Mouse (Mus musculus) R1 (cell line): Measurements from ENCODE around the gene 4930558K02Rik.
A peak's percentile ranks its signal among the peaks of the same experiment; 100 is the strongest.

Source experiments
- DNase-seq: peaks from one replicate; pipeline ENCODE4 v3.0.0-alpha.2; 2018; ENCODE audit warnings: low read depth, low spot score

4930558K02Rik gene

DNA sequence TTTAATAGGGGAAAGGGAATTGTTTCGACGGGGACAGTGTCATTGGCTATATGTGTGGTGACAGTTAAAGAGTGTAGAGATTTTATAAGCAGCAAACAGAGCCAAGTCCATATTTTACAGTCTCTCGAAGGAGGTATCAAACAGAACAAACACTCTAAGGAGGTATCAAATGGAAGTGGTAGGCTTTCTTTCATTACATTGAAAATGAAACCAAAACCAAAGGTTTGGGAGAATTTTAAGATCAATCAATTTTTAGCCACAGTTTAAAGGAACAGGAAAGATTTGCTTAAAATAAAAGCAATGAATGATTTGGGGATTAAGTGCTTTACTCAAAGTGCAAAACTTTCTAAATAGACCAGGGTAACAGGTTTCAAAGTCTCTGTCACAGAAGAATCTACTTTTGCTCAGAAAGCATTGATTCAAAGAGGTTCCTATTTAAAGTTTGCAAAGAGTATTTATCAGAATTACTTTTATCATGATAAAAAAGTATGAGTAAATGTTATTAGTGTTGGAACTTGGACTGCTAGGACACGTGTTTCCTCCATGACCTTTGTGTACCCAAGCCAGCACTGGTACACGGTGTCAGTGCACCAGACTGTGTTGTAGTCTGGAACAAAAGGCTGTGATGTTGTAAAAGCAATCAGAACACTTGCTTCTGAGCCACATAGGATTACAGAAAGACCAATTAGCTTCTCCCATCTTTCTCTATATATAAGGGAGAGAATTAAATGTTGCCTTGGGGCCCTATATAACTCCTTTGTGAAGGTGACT is 28.2 kb downstream of the 4930558K02Rik start:
- DNase-seq = no peak

DNA sequence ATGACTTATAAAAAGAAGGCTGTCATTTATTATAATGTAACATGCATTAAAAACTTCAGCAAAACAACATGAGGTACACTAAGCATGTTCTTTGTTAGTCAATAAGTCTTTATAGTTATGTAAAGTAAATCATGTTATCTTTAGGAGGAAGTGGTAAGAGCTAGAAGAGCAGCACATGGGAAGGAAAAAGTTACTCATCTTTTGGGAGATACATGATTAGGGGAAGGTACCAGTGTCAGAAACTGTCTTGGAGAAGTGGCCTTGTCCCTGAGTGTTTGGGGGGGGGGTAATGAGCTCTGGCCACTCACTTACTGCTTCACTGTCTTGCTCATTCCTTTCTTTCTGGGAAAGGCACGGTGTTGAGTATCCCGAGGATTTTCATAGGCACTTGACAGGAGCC is 37.4 kb downstream of the 4930558K02Rik start:
- DNase-seq = no peak

DNA sequence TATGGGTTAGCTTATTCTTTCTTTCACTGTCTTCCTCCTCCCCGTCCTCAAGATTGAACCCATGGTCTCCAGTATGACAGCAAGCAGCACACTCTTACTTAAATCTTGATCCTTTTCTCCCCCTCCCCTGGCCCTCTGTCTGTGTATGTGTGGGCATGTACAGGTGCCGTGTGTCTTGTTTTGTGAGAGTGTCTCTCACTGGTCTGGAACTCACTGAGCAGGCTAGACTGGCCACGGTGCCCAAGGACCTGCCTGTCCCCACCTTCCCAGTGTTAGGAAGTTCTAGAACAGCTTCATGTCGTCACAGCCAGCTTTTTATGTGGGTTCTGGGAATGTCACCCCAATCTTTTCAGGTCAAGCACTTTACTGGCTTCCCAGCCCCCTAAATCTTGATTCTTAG is 47.1 kb downstream of the 4930558K02Rik start:
- no peak for DNase-seq

DNA sequence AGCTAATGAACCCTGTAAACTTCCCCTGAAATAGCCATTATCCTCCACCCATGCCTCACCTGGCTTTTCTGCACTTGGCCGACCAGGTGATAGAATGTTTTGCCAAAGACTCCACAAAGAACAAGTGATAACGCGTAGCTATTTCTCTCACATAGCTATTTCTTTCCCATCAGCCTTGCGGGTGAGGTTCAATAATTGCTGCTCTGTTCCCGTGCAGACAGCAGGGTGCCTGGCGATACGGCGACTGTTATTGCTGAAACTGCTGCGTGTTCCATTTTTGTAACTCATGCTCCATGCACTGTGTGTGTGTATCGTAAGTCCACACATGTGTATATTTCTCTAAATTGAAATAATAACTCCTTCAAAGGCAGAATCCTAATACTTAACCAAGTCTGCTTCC is 47.6 kb downstream of the 4930558K02Rik start:
- no peak for DNase-seq

DNA sequence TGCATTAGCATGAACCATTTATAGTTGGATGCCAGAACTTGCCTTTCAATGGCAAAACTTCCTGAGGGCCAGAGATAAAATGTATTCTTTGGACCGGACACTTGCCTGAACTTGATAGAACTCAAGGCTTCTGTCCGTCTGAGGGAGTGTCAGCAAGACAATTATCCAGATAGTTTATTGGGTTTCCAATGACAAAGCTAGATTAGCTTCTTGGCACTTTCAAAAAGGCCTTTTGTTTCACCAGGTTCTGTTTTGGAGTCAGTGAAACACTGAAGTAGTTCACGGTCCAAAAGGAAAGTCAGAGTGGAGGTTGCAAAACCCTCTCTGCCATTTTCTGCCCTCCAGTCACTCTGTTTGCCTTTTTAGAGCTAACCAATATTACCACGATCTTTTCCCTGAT is 48.1 kb downstream of the 4930558K02Rik start:
- no peak for DNase-seq

DNA sequence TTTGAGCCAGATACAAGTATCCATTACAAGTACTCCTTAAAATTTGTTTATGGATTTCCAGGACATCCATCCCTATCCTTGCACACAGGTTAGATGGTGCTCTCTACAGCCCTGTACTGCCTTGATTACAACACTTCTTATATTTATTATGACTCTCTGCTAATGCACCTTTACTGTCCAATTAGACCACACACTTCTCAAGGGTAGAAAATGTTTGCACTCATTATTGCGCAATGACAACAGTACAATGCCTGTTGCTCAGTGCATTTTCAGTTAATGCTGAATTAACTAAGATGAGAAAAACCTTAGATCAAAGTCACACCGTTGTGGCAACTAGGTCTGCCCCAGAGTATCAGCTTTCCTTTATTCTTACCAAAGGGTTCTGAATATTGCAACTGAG is 51.5 kb downstream of the 4930558K02Rik start:
- DNase-seq = no peak

DNA sequence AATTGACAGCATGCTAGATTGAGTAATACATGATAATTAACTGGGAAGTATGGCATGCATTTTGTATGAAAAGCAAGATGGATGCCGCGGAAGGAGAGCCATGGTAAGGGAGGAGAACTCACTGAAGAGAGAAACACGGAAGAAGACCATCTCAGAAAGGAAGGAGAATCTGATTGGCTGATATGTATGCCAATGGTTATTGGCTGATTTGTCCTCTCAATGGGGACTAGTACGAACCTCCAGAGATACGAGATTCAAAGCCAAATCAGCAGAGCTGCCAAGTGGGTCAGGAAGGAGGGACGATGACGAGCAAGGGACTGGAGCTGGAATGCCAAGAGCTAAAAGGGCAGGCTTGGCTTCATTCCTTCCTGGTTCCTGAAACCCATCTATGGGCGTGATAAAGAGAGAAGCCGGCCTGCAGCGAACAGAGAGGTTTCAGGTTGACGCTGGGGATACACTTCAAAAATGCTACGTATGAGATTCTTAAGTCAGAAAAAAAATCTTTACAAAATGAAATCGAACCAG is 54.1 kb downstream of the 4930558K02Rik start:
- no peak for DNase-seq

DNA sequence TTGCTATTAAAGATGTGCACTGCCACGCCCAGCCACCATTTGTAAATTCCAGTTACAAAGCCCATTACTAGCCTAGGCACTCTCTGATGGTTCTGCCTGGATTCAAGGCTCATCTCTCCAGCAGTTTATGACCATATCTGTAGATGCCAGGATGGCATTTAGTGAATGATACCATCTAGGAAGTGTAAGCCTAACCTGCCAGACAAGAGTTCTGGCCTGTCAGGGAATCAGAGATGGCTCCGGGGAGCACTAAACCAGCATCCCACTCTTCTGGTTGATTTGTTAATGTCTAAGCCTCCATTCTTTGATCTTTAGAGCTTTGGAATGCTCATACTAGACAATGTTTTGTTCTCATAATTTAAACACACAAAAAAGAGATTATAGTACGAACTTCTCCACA is 55.1 kb downstream of the 4930558K02Rik start:
- DNase-seq = no peak

DNA sequence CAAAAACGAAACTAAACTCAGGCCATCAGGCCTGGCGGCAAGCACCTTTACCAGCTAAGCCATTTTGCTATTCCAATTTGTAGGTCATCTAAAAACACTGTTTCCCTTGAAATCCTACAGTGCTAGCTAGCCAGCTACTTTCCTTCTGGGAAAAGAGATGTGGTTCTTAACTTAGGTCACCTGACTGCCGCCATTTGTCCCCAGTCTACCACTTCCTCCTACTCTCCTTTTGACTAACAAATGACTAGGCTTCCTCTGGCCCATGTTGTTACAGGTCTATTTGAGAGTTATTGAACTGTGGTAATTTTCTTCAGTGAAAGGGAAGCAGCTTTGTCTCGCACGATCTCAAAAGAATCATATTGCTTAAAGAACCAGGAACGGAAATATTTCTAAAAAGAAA is 57.5 kb downstream of the 4930558K02Rik start:
- no peak for DNase-seq

DNA sequence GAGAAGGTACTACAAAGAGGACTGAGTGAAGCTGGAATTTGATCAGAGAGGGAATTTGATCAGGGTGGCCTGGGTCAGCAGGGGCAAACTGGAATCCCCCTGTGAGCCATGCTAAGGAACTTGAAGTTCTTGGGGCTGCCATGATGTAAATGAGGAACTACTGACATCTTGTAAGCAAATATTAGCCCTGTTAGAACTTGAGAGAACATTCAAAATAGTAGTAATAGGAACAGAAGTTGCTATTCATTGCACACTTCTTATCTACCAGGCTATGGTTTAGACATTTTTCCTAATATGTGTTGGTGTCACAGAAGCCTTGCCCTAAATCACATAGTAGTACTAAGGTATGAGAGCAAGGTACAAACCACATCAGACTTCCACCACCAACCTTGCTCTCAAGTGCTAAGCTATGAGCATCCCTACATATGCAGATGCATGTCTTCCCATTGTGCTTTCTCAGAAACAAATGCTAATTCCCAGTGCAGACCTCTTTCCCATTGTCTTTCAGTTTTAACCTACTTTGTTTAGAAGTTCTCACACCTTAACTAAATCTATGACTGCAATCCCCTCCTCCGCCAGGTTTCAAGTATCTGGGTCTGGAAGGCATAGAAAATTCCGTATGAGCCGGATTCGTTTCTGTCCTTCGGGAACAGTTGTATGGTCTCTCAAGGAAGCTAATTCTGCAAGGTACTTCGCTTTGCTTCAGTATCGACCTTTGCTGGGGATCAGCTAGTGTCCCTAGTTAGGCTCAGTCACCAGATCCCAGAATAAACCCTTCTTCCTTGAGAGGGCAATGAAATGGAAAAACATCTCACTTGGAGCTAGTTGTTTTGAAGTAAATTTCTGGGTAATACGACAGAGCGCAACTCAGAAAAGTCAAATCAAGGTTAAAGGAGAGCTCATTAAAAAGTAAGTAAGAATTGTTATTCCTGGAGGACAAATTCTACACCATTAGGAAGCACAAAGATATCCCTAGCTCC is 58.7 kb downstream of the 4930558K02Rik start:
- peak; percentile 63 for DNase-seq

DNA sequence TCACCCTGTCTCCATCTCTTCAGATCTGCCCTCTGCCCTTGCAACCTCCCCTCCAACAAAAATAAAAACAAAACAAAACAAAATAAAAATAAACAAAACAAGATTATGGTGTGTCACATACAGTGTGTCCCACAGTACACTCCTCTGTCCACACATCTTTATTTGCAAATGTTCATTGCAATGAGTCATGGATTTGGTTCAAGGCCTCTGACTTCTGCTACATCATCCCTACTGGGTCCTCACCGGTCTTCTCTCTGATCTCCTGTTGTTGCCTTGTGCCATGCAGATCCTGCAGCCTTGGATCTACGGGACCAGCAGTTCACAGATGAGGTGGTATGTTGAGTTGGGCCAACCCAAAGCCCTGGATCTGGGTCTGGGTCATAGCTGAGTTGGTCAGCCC is 59.8 kb downstream of the 4930558K02Rik start:
- DNase-seq = no peak

DNA sequence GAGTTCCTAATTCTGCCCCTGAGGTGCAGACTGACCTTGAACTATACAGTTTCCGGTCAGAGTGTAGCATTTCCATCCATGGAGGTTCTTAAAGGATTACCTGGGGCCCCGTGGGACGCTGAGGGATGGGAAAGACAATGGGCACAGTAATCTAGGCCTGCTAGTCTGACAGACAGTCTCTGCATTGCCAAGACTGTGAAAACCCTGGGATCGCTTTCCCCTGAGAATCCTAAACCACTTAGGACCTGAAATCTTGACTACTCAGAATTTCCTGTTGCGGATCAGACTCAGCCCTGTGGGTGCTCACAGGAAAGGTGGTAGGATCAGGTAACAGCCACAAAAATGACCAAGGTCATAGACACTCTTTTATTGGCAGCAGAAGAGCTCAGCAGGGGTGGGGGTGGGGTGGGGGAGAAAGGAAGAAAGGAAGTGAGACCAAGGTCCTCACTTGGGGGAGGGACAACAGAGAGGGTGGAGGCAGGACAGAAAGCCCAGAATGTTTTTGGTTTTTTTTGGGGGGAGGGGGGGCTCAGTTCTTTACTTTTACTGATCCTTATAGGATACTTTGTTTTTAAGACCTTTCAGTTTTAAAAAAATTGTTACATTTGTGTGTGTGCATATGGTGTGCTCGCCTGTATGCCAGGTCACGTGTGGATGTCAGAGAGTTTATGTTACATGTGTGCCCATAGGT is 60.6 kb downstream of the 4930558K02Rik start:
- peak; percentile 90 for DNase-seq

DNA sequence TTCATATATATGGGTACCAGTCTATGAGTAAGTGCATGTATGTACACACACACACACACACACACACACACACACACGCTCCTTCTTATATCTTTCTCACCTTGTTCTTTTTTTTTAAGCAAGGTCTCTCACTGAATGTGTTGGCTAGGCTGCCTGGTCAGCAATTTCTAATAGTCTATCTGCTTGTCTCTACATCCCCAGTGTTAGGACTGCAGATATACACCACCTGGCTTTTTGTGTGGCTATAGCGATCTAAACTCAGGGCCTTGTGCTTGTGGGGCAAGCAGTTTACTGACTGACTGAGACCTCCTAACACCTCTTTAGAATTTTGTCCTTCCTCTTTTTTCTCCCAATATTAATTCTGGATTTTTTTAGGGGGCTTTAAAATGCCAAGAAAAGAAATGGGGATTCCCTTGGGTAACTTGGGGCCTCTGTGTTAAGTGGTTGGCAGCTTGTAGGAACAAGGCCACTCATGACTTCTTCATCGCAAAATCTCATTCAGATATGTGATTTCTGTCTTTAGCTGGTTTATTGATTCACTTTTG is 61.4 kb downstream of the 4930558K02Rik start:
- no peak for DNase-seq

DNA sequence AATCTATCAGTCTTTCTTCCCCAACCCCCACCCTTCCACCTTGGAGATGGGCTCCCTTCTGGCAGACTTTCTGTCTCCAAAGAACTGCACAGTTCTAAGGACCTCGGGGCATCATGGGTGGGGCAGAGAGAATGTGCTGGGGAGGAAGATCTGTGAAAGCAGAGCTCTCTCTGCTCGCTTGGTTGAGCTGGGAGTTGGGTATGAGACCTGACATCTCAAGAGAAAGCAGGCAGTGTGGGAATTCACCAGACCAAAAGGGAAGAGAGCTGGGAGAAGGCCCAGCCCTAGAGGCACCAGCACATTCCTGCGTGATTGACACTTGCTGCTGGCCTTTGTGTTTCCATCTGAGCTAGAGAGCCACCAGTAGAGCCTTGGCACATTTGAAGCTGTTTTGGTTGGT is 63.4 kb downstream of the 4930558K02Rik start:
- DNase-seq = peak; percentile 33

DNA sequence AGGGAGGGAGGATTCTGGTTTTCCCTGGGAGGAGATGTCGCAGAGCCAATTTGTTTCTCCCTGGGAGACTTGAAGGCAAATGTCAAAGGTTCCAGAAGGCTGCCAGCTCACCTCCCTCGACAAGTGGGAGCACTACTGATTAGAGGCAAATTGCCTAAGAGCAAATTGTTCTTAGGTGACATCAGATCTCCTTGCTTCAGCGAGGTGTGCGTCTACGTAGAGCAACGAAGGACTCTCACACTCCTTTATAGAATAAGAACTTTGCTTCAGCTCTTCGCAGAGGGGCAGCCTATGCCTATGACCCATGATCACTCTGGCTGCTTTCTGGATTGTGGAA is 65.8 kb downstream of the 4930558K02Rik start:
- DNase-seq = no peak

DNA sequence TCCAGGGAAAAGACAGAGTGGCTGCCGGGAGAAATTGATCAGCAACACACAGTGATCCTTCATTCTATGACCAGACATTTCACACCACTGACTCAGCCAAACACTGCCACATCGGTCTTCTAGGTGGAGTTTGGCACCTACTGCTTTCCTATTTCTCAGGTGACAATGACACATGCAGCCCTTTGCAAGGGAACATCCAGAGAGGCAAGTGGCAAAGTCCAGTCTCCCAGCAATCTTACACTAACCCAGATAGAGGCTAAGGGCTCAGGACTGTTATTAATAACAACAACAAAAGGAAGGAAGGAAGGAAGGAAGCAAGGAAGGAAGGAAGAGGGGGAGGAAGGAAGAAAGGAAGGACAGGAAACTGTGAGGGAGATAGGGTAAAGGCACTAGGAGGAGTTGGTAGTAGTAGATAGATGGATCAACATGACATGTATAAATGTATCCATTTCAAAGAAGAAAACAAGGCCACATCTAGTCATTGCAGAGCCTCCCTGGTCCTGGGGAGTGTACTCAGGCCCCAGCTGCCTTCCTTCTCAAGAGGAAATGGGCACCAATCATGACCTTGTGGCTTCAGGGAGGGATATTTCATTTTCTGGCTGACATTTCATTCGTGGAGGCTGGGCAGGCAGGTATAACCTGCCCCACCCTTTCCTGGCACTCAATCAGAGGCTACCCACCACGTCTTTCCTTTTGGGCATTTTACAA is 66.3 kb downstream of the 4930558K02Rik start:
- DNase-seq = no peak

DNA sequence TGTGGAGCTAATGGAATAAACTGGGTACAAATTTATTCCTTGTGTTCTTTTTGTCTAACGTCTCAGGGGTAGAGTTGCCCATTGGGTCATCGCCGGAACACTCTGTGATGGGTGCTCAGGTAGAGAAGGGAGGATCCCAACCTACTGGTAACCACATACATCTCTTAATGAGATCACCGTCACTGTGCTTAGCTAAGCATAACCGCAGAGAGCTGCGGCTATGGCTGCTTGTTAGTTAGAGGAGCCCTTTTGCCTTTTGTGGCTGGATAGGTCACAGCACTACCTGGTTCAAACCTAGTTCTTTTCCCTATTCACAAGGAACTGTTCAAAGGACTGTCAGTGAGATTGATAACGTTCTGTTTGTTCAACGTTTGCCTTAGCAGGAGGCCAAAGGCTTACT is 70.4 kb downstream of the 4930558K02Rik start:
- no peak for DNase-seq

DNA sequence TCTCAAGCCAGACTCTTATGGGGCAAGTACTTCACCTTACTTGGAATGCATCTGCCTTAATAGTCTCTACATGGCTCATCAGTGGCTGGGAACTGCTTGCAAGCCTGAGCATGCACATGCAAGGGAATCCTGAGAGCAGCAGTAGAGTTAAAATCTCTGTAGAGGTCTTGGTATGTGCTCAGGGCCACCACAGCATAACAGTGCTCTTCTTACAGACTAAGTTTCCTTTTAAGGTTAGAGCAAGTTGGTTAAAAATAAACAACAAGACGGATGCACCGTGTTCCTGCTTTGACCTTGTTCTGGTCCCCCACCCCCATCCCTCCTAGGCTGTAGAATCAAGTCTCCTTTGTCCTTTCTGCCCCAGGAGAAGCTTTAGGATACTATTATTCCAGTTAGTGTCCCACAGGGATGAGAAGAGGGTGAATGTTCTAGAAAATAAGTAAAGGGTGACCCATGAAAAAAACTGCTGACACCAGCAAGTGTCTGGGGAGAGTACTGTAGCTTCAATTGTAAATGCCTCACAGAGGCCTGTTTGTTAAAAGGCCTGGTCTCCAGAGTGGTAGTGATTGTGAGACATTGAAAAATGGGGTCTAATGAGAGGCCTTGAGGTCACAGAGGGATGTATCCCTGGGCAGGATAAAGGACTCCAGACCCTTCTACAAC is 71.5 kb downstream of the 4930558K02Rik start:
- DNase-seq = no peak

DNA sequence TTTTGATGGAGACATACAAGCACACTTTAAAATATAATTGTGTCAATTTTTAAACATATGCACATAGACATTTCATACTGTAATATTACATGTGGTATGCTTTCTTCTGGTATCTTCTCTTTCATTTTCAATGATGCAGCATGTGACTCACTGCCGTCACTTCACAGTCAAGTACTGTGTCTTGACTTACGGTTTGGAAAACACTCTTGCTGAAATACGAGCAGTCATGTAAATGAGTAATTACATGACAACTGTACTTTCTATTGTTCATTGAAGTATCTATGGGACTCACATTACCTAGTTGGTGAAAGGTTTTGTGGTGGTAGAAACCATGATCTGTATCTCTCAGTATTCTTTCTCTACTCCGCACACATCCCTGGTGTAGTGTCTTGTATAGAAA is 72.3 kb downstream of the 4930558K02Rik start:
- no peak for DNase-seq

DNA sequence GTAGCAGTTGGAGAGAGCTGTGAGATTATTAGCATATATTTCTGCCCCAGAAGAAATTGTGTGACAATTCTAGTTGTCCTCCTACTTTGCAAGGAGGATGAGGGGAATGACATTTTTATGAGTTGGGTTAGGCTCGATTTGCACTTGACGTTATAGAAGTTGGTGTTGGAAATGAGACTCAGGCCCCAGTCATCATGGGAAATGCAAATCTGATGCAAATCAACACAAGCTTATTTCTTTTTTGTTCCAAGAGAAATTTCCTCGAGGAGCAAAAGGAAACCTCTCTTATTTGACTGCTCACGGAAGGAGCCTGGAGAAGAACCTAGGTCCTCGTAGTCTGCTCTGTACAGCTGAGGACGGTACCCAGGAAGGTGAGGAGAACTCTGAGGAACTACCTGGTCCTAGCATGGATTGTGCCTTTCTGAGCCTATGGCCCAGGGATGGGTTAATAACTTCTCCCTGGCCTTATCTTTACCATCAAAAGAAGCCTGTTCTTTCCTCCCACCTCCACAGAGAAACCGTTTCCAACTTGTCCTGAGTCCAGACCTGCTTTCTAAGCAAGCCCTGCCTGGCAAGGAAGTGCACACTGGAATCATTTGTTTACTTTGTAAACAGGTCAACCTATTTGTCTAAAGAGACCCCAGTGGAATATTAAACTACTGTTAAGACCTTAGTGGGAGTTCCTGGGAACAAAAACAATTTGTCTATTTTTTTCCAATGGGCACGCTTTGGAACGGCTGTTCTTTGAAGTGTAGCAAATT is 76.6 kb downstream of the 4930558K02Rik start:
- DNase-seq = no peak
